Mouse (Mus musculus) lung, embryonic 15.5 days (tissue): ENCODE results near the gene Chaf1a. TPM values are rescaled to one million over a fixed set of nuclear protein-coding genes. Genes with fewer than 3 reads are reported as not detected.
A peak's percentile ranks its signal among the peaks of the same experiment; 100 is the strongest.
"Not testable (repeated sequence)": the region's sequence is repeated elsewhere in the genome, so short reads cannot be mapped to it uniquely, and the experiment has no call there.

Source experiments
- ATAC-seq: fragments of 200-750 bp; cut with Nextera tagmentation; 2 replicates; pipeline ENCODE4 v1.8.0; 2017; ENCODE audit warnings: moderate number of reproducible peaks, borderline replicate concordance; ENCODE audit not compliant: low FRiP score, low TSS enrichment; ENCODE audit errors: extremely low read depth
- H3K27ac ChIP-seq: fragments of 300-500 bp; sonication (generic); 2 replicates; pipeline ENCODE4 v1.5.1; 2015; ENCODE audit warnings: moderate library complexity, mild to moderate bottlenecking, inconsistent platforms
- H3K27me3 ChIP-seq: fragments of 300-500 bp; sonication (generic); 2 replicates; pipeline ENCODE4 v1.6.1; 2015; ENCODE audit warnings: inconsistent platforms
- H3K36me3 ChIP-seq: fragments of 300-500 bp; sonication (generic); 2 replicates; pipeline ENCODE4 v1.6.1; 2015; ENCODE audit warnings: inconsistent platforms
- H3K4me1 ChIP-seq: fragments of 300-500 bp; sonication (generic); 2 replicates; pipeline ENCODE4 v1.6.1; 2015; ENCODE audit warnings: inconsistent platforms
- H3K4me2 ChIP-seq: fragments of 300-500 bp; sonication (generic); 2 replicates; pipeline ENCODE4 v1.6.1; 2015; ENCODE audit warnings: inconsistent platforms, mild to moderate bottlenecking, moderate library complexity
- H3K4me3 ChIP-seq: fragments of 300-500 bp; sonication (generic); 2 replicates; pipeline ENCODE4 v1.5.1; 2015; ENCODE audit warnings: mild to moderate bottlenecking, inconsistent platforms
- H3K9ac ChIP-seq: fragments of 300-500 bp; sonication (generic); 2 replicates; pipeline ENCODE4 v1.6.1; 2015; ENCODE audit warnings: inconsistent platforms
- H3K9me3 ChIP-seq: fragments of 300-500 bp; sonication (generic); 2 replicates; pipeline ENCODE4 v1.6.1; 2016; ENCODE audit warnings: inconsistent platforms
- WGBS: fragments of 180-500 bp; shearing (Covaris S2); methylation state at CpG from one replicate; pipeline ENCODE4 v1.1.7; 2015; 5-methylcytosine and 5-hydroxymethylcytosine counted together
- polyA plus RNA-seq: library from polyadenylated mRNA; unstranded; fragments of >200 nt; fragmentation: Nextera tagmentation; extraction: Ambion mirVana; gene quantifications from 2 replicates; pipeline ENCODE4 v1.2.1, GENCODE M21; 2015

The Chaf1a gene
- polyA plus RNA-seq, 1 experiment from 2014 or later, result 32.4 TPM

DNA sequence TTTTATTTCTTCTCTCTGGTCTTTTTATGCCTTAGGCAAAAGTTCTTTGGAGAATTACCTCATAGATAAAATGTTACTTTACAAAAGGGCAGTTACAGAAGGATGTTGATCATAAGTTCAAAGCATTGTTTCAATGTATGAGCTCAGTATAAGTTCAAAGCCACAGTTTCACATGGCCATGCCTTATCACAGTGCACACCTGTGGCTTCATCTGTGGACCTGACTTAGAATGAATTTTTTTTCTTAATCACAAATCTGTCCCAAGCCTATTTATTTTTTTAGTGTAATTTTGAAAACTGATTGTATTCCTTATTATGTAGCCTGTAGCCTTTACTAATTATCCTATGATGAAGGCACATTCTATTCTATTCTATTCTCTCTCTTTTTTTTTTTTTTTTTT, 14.7 kb downstream of the Chaf1a start:
- H3K27me3 ChIP-seq, result no peaks in the 10 kb centered on the region
- H3K9ac ChIP-seq, result no peak overlapping the region
- H3K4me2 ChIP-seq, result no peak overlapping the region
- no peak overlapping the region for H3K27ac ChIP-seq
- ATAC-seq, result no peak
- H3K4me1 ChIP-seq, result no peaks in the 10 kb centered on the region
- no peak overlapping the region for H3K4me3 ChIP-seq
- H3K9me3 ChIP-seq, result no peaks in the 10 kb centered on the region
- H3K36me3 ChIP-seq, result peaks cover 71% of the 10 kb centered on the region

DNA sequence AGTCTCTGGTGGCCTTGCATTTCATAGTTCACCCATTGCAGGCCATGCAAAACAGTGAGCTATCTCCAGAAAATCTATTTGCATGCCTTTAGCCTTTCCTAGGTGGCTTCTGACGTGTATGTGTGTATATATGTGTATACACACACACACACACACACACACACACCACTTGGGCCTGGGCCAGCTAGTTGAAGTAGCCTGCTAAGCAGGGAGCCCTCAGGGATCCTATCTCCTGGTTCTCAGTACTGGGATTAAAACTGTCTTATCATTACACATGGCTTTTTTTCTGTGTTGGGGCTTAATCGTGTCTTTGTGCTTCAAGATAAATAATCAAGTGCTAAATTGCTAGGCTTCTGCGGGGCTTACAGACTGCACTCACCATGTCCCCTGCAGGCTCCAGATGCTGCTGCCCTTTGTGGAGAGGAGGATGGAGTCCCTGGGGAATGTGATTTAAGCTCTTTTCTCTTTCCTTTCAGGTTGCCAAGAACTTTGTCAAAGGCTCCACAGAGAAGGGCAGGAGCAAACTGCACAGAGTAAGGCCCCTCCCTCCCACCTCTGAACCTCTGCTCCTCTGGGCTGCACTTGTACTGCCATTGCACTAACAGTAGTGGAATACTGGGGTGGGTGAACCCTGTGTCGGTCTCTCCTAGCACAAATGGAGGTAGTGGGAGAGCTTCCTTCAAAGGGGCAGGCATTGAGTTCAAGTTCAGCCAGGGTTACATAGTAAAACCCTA, 15.9 kb downstream of the Chaf1a start:
- Histone ChIP-seq H3K4me2 (no peak overlapping the region), H3K36me3 (peaks cover 69% of the 10 kb centered on the region), H3K9me3 (no peaks in the 10 kb centered on the region), H3K4me3 (no peak overlapping the region), H3K27me3 (no peaks in the 10 kb centered on the region), H3K9ac (no peak overlapping the region), H3K4me1 (no peaks in the 10 kb centered on the region), H3K27ac (no peak overlapping the region)
- no peak for ATAC-seq
- 55% methylated on average over 4 of the region's 4 CpGs for WGBS

DNA sequence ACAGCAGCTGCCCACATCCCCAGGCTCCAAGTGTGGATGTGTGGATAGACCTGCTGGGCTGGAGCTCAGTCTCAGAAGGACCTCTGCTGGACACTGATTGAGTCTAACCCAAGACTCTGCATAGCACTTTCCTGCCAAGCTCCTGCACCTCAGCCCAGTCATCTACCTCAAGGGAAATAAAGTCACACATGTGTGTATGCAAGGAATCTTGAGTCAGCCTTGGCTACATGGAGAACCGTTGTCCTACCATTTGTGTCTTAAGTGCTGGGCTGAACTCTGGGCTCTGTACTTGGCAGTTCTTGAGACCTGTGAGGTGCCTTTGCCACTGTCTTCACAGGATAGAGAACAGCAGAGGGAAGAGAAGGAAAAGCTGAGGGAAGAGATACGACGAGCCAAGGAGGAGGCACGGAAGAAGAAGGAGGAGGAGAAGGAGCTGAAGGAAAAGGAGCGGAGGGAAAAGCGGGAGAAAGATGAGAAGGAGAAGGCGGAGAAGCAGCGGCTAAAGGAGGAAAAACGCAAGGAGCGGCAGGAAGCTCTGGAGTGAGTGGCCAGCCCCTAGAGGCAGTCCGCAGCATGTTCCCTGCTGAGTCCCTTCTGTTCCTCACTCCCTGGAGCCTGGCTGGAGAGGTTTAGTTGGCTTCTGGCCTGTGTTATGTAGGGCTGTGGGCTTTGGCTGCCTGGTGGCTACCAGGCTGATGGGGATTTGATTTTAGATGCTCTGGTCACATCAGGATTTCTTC, 17.3 kb downstream of the Chaf1a start:
- no peaks in the 10 kb centered on the region for H3K4me1 ChIP-seq
- no peaks in the 10 kb centered on the region for H3K9me3 ChIP-seq
- no peak overlapping the region for H3K9ac ChIP-seq
- WGBS, result 79% methylated on average over 11 of the region's 11 CpGs
- no peak overlapping the region for H3K4me3 ChIP-seq
- H3K27me3 ChIP-seq, result no peaks in the 10 kb centered on the region
- ATAC-seq, result no peak
- no peak overlapping the region for H3K4me2 ChIP-seq
- no peak overlapping the region for H3K27ac ChIP-seq
- H3K36me3 ChIP-seq, result peaks cover 75% of the 10 kb centered on the region

DNA sequence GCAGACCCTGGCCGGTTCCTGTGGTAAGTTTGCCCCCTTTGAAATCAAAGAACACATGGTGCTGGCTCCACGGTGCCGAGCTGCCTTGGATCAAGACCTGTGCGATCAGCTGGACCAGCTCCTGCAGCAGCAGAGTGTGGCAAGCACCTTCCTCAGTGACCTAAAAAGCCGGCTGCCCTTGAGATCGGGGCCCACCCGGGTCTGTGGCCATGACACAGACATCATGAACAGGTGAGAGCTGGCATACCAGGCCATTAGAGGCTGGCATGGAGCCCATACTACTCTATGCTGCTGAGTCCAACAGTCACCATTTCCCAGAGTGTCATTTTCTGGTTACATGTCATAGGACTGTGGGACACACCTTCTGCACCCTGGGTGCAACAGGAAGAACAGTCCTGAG, 21.8 kb downstream of the Chaf1a start:
- WGBS, result 89% methylated on average over 7 of the region's 7 CpGs
- Histone ChIP-seq H3K36me3 (peaks cover 94% of the 10 kb centered on the region), H3K27me3 (no peaks in the 10 kb centered on the region), H3K4me3 (no peak overlapping the region), H3K9ac (no peak overlapping the region), H3K9me3 (no peaks in the 10 kb centered on the region), H3K4me2 (no peak overlapping the region), H3K4me1 (no peaks in the 10 kb centered on the region), H3K27ac (no peak overlapping the region)
- no peak for ATAC-seq

DNA sequence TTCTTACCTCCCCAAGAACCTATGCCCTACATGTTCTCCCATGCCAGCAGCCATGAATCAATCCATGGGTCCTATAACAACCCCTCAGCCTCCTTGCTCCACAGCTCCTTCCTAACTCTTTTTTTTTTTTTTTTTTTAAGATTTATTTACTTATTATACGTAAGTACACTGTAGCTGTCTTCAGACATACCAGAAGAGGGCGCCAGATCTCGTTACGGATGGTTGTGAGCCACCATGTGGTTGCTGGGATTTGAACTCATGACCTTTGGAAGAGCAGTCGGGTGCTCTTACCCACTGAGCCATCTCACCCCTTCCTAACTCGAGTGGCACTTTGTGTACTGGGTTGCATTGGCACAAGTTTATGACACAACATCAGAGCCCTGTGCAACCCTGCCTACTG, 25.5 kb downstream of the Chaf1a start:
- H3K4me2 ChIP-seq, H3K9ac ChIP-seq, ATAC-seq, H3K9me3 ChIP-seq, H3K4me3 ChIP-seq, H3K27ac ChIP-seq, H3K4me1 ChIP-seq, H3K27me3 ChIP-seq: not testable (repeated sequence)
- WGBS, result 69% methylated on average over 6 of the region's 6 CpGs
- H3K36me3 ChIP-seq, result peaks cover 98% of the 10 kb centered on the region

DNA sequence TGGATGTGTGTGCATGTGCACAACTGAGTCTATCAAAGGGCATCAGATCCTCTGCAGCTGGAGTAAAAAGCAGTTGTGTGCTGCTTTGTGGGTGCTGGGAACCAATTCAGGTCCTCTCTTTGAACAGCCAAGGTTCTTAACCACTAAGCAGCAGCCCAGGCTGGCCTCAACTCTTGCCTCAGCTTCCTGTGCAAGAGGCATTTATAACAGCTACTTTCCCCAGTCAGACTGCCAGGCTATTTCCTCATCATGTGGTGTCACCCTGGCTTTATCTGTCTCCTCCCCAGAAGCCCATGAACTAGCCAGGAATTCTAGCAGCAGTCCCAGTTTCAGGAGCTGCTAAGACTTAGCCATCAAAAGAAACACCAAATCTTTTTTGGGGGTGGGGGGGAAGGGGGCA, 26.2 kb downstream of the Chaf1a start:
- Histone ChIP-seq H3K4me2 (no peak overlapping the region), H3K9me3 (no peaks in the 10 kb centered on the region), H3K27ac (no peak overlapping the region), H3K36me3 (peaks cover 99% of the 10 kb centered on the region), H3K4me3 (no peak overlapping the region), H3K9ac (no peak overlapping the region), H3K27me3 (no peaks in the 10 kb centered on the region), H3K4me1 (no peaks in the 10 kb centered on the region)
- no peak for ATAC-seq

DNA sequence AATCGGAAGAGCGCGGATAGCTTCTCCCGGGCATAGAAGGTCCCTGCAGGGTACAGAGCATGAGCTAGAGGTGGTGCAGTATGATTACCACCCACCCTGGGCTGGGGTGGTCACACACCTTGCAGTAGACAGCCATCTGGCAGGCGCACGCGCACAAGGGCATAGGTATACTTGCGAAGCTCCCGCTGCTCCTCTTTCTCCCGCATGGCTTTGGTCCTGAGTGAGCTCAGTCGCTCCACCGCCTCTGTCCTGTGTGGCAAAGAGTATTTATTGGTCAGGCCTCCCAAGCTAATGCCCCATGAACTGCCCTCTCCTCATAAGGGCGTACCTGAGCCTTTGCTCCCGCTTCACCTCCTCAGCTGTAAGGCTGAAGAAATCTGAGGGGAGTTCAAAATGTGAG, 28.8 kb downstream of the Chaf1a start:
- WGBS, result 94% methylated on average over 14 of the region's 14 CpGs
- H3K4me1 ChIP-seq, result peaks cover 7% of the 10 kb centered on the region
- peaks cover 88% of the 10 kb centered on the region for H3K36me3 ChIP-seq
- no peaks in the 10 kb centered on the region for H3K27me3 ChIP-seq
- H3K27ac ChIP-seq, result no peak overlapping the region
- H3K4me3 ChIP-seq, result no peak overlapping the region
- no peak overlapping the region for H3K9ac ChIP-seq
- ATAC-seq, result no peak
- H3K4me2 ChIP-seq, result no peak overlapping the region
- no peaks in the 10 kb centered on the region for H3K9me3 ChIP-seq

DNA sequence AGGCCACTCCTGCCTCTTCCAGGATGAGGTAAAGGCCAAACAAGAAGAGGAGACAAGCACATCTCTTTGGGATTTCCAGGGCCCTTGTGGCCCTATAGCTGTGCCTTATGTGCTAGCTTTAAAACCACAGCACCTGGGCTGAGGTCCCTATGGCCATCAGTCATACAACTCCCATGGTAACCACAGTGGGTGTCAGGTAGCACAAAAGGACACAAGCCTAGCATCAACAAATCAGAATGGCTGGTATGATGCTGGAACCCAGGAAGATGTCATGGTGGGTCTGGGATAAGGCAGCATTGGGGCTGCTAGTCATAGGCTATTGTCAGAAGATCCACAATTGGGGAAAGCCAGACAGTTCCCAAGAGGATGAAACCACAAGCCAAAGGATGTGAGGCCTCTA, 30.9 kb downstream of the Chaf1a start:
- peaks cover 67% of the 10 kb centered on the region for H3K36me3 ChIP-seq
- no peak overlapping the region for H3K9ac ChIP-seq
- H3K27ac ChIP-seq, result no peak overlapping the region
- no peak for ATAC-seq
- peaks cover 16% of the 10 kb centered on the region for H3K4me1 ChIP-seq
- H3K9me3 ChIP-seq, result no peaks in the 10 kb centered on the region
- no peak overlapping the region for H3K4me3 ChIP-seq
- no peaks in the 10 kb centered on the region for H3K27me3 ChIP-seq
- H3K4me2 ChIP-seq, result no peak overlapping the region

DNA sequence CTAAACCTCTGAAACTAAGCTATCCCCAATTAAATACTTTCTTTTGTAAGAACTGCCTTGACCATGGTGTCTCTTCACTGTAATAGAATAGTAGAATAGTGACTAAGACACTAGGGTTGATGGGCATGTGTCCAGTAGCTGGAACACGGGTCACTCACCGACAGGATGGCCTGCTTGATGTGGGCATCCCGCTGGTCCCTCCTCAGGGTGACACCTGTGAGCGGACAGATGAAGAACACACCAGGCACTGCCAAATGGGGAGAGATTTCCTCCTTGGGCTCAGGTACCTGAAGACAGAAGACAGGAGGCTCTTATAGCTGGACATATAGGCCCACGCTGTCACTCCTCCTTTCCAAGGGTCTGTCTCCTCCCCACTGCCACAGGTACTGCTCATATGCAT, 32.0 kb downstream of the Chaf1a start:
- WGBS, result 92% methylated on average over 5 of the region's 5 CpGs
- Histone ChIP-seq H3K9ac (no peak overlapping the region), H3K4me1 (peaks cover 16% of the 10 kb centered on the region), H3K9me3 (no peaks in the 10 kb centered on the region), H3K36me3 (peaks cover 58% of the 10 kb centered on the region), H3K27me3 (no peaks in the 10 kb centered on the region), H3K27ac (no peak overlapping the region), H3K4me3 (no peak overlapping the region), H3K4me2 (no peak overlapping the region)
- ATAC-seq, result no peak

DNA sequence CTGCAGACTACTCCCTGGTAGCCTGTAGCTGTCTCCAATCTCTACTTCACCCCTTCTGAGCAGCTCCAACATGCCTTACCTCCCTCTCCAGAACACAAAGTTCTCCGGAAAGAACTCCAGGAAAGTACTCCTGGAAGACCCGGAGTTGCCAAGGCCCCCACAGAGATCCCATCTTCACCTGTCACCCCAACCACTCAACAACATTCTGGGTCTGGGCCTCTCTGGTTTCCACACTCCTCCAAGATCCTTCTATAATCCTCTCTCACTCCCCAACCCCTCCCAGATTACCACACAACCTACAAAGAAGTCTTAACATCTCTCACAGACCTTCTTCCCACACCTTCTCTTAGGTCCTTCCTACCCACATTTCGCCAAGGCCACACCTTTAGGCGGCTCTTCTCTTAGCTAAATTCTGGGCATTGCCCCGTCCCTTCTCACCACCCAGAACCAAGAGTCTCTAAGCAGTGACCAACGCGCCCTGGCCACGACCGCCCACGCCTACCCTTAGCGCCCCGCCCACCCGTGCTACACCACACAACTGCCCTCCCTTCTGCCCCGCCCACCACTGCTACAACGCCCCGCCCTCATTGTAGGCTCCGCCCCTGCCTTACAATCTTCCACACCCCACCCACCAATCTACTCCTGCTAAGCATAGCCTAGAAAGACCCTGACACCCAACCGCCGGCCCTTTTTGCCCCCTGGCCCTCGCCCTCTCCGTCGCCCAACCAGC, 34.0 kb downstream of the Chaf1a start:
- Histone ChIP-seq H3K27ac (peak overlapping the region; percentile 98), H3K4me2 (peak overlapping the region; percentile 74), H3K4me3 (peak overlapping the region; percentile 82), H3K9me3 (no peaks in the 10 kb centered on the region), H3K36me3 (peaks cover 37% of the 10 kb centered on the region), H3K27me3 (no peaks in the 10 kb centered on the region), H3K4me1 (peaks cover 16% of the 10 kb centered on the region), H3K9ac (peak overlapping the region; percentile 70)
- WGBS, result 7% methylated on average over 22 of the region's 22 CpGs
- ATAC-seq, result peak; percentile 37

DNA sequence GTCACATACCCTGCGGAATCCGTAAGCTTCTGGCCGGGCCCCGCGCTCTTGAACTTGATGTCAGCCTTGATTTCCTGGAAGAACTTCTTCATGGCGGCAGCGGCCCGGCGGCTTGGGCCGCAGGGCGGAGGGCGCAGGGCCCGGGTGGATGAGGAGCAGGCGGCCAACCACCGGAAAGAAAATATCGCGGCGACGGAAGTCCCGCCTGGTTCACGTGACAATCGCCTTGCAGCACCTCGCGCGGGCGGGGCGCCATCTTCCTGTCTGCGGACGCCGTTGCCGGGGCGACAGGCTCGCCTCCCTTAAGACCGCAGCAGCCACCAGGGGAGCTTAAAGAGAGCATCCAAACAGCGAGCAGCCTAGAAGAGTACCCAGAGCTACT, 34.6 kb downstream of the Chaf1a start, which contains the start of gene Ubxn6:
Gene Ubxn6 (minus strand): TSS at position 202 of the 382 bp plus-strand sequence.
- Histone ChIP-seq H3K4me2 (peak within 1 kb of the TSS; percentile 74), H3K4me1 (peaks cover 16% of the 10 kb centered on the region), H3K4me3 (peak within 1 kb of the TSS; percentile 82), H3K9ac (peak within 1 kb of the TSS; percentile 70), H3K36me3 (peaks cover 32% of the 10 kb centered on the region), H3K27ac (peak within 1 kb of the TSS; percentile 98), H3K9me3 (no peaks in the 10 kb centered on the region), H3K27me3 (no peaks in the 10 kb centered on the region)
- WGBS, result 1% methylated on average over 35 of the region's 35 CpGs
- ATAC-seq, result peak; percentile 44

DNA sequence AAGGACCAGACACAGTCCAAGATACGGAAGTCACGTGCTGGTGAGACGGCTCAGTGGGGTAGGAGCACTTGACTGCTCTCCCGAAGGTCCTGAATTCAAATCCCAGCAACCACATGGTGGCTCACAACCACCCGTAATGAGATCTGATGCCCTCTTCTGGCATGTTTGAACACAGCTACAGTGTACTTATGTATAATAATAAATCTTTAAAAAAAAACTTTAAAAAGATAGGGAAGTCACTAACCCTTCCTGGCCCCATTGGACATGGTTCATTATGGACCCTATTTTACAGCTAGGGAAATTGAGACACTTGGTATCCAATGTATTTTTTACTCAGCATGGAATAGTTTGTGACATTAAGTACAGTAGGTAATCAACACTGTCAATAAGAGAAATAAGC, 37.3 kb downstream of the Chaf1a start:
- no peak for ATAC-seq
- no peak overlapping the region for H3K9ac ChIP-seq
- H3K36me3 ChIP-seq, result peaks cover 12% of the 10 kb centered on the region
- H3K9me3 ChIP-seq, result no peaks in the 10 kb centered on the region
- no peak overlapping the region for H3K4me2 ChIP-seq
- H3K4me3 ChIP-seq, result no peak overlapping the region
- H3K27me3 ChIP-seq, result no peaks in the 10 kb centered on the region
- H3K27ac ChIP-seq, result no peak overlapping the region
- peaks cover 36% of the 10 kb centered on the region for H3K4me1 ChIP-seq
- WGBS, result 83% methylated on average over 5 of the region's 5 CpGs
